Mouse (Mus musculus): ENCODE data around the gene Tmem221. TPM values are rescaled to one million over a fixed set of nuclear protein-coding genes. Genes with fewer than 3 reads are reported as not detected.

Gene Tmem221
- polyA plus RNA-seq, 1 experiment from 2014 or later: 0.53 TPM

- Histone ChIP-seq H3K27ac (no peak overlapping the region), H3K9me3 (replicated peaks) (peaks cover 8% of the 10 kb centered on the region; the same call in 1 of the 2 replicates), H3K4me1 (replicated peaks) (peaks cover 42% of the 10 kb centered on the region), H3K9ac (no peak overlapping the region), H3K36me3 (no peaks in the 10 kb centered on the region), H3K4me3 (replicated peaks) (no peak overlapping the region), H3K4me2 (no peak overlapping the region), H3K27me3 (peaks cover 46% of the 10 kb centered on the region)
- WGBS (ENCODE audit: insufficient replicate concordance): 74% methylated on average over 4 of the region's 4 CpGs
- no peak for DNase-seq
- no peak for ATAC-seq (ENCODE audit: low read depth)
These were observed 5.3 kb upstream of the Tmem221 start for GRCm38 (mm10) chr8:71563992-71564391.

GRCm38 (mm10) chr8:71562751-71563150, 4.1 kb upstream of the Tmem221 start:
- H3K4me3 ChIP-seq (replicated peaks): peak overlapping the region; percentile 25; the same call in 1 of the 2 replicates
- peaks cover 46% of the 10 kb centered on the region for H3K27me3 ChIP-seq
- no peak for ATAC-seq (ENCODE audit: low read depth)

GRCm38 (mm10) chr8:71561401-71561800, 2.7 kb upstream of the Tmem221 start:
- peaks cover 8% of the 10 kb centered on the region; the same call in 1 of the 2 replicates for H3K9me3 ChIP-seq (replicated peaks)
- peaks cover 48% of the 10 kb centered on the region for H3K4me1 ChIP-seq (replicated peaks)
- DNase-seq: no peak
- 4% methylated on average over 15 of the region's 15 CpGs for WGBS (ENCODE audit: insufficient replicate concordance)
- peaks cover 54% of the 10 kb centered on the region for H3K27me3 ChIP-seq
- no peaks in the 10 kb centered on the region for H3K36me3 ChIP-seq
- no peak overlapping the region for H3K9ac ChIP-seq
- H3K4me3 ChIP-seq (replicated peaks): no peak overlapping the region
- H3K27ac ChIP-seq: no peak overlapping the region
- no peak overlapping the region; the same call in 1 of the 2 replicates for H3K4me2 ChIP-seq
- ATAC-seq (ENCODE audit: low read depth): no peak

More at GRCm38 (mm10) chr8:71562751-71563150, 4.1 kb upstream of the Tmem221 start:
- Histone ChIP-seq H3K4me1 (replicated peaks) (peaks cover 48% of the 10 kb centered on the region), H3K9ac (0 out of 2 replicates have a peak overlapping the region, but pooled peaks have one; percentile 33), H3K4me2 (peak overlapping the region; percentile 60), H3K9me3 (replicated peaks) (peaks cover 8% of the 10 kb centered on the region; the same call in 1 of the 2 replicates), H3K36me3 (no peaks in the 10 kb centered on the region), H3K27ac (no peak overlapping the region)
- 1% methylated on average over 33 of the region's 33 CpGs for WGBS (ENCODE audit: insufficient replicate concordance)
- DNase-seq: peak; percentile 54

GRCm38 (mm10) chr8:71560765-71561164, 2.1 kb upstream of the Tmem221 start:
- Histone ChIP-seq H3K27me3 (peaks cover 54% of the 10 kb centered on the region), H3K4me1 (replicated peaks) (peaks cover 48% of the 10 kb centered on the region), H3K27ac (no peak overlapping the region), H3K36me3 (no peaks in the 10 kb centered on the region), H3K9ac (no peak overlapping the region), H3K4me3 (replicated peaks) (no peak overlapping the region), H3K4me2 (no peak overlapping the region), H3K9me3 (replicated peaks) (peaks cover 8% of the 10 kb centered on the region; the same call in 1 of the 2 replicates)
- ATAC-seq (ENCODE audit: low read depth) (no peak), DNase-seq (no peak)
- 85% methylated on average over 5 of the region's 5 CpGs for WGBS (ENCODE audit: insufficient replicate concordance)

GRCm38 (mm10) chr8:71560071-71560470, 1.4 kb upstream of the Tmem221 start:
- Histone ChIP-seq H3K27me3 (peaks cover 54% of the 10 kb centered on the region), H3K27ac (peak overlapping the region; percentile 62), H3K9ac (peak overlapping the region; percentile 60; the same call in 1 of the 2 replicates), H3K9me3 (replicated peaks) (peaks cover 8% of the 10 kb centered on the region; the same call in 1 of the 2 replicates), H3K36me3 (no peaks in the 10 kb centered on the region), H3K4me1 (replicated peaks) (peaks cover 52% of the 10 kb centered on the region), H3K4me3 (replicated peaks) (0 out of 2 replicates have a peak overlapping the region, but pooled peaks have one; percentile 66), H3K4me2 (peak overlapping the region; percentile 96)
- peak; percentile 52 for ATAC-seq (ENCODE audit: low read depth)
- 28% methylated on average over 3 of the region's 3 CpGs for WGBS (ENCODE audit: insufficient replicate concordance)
- DNase-seq: no peak

- H3K4me3 ChIP-seq (replicated peaks): peak overlapping the region; percentile 66
- ATAC-seq (ENCODE audit: low read depth) (peak; percentile 73), DNase-seq (peak; percentile 77)
- H3K27ac ChIP-seq: peak overlapping the region; percentile 62
- peaks cover 62% of the 10 kb centered on the region for H3K4me1 ChIP-seq (replicated peaks)
- peak overlapping the region; percentile 69 for H3K9ac ChIP-seq
- H3K9me3 ChIP-seq (replicated peaks): peaks cover 4% of the 10 kb centered on the region; the same call in 1 of the 2 replicates
- 2% methylated on average over 24 of the region's 24 CpGs for WGBS (ENCODE audit: insufficient replicate concordance)
- H3K27me3 ChIP-seq: peaks cover 54% of the 10 kb centered on the region
- H3K4me2 ChIP-seq: peak overlapping the region; percentile 96
- H3K36me3 ChIP-seq: no peaks in the 10 kb centered on the region
These were observed 453 bp upstream of the Tmem221 start for GRCm38 (mm10) chr8:71558958-71559690.

GRCm38 (mm10) chr8:71554644-71555043, 4.0 kb downstream of the Tmem221 start:
- Histone ChIP-seq H3K9me3 (replicated peaks) (no peaks in the 10 kb centered on the region), H3K4me3 (replicated peaks) (no peak overlapping the region), H3K27ac (peak overlapping the region; percentile 34; the same call in 1 of the 2 replicates), H3K4me2 (no peak overlapping the region), H3K27me3 (peaks cover 32% of the 10 kb centered on the region), H3K9ac (no peak overlapping the region; the same call in 1 of the 2 replicates), H3K4me1 (replicated peaks) (peaks cover 35% of the 10 kb centered on the region), H3K36me3 (no peaks in the 10 kb centered on the region)
- ATAC-seq (ENCODE audit: low read depth) (no peak), DNase-seq (no peak)
- WGBS (ENCODE audit: insufficient replicate concordance): 65% methylated on average over 2 of the region's 2 CpGs

- WGBS (ENCODE audit: insufficient replicate concordance): 57% methylated on average over 6 of the region's 6 CpGs
- ATAC-seq (ENCODE audit: low read depth) (no peak), DNase-seq (no peak)
- no peak overlapping the region for H3K4me2 ChIP-seq
- H3K27me3 ChIP-seq: peaks cover 26% of the 10 kb centered on the region
- H3K4me3 ChIP-seq (replicated peaks): no peak overlapping the region
- no peaks in the 10 kb centered on the region for H3K36me3 ChIP-seq
- H3K9ac ChIP-seq: no peak overlapping the region
- no peak overlapping the region for H3K27ac ChIP-seq
- H3K9me3 ChIP-seq (replicated peaks): no peaks in the 10 kb centered on the region
- H3K4me1 ChIP-seq (replicated peaks): peaks cover 29% of the 10 kb centered on the region
These were observed 4.7 kb downstream of the Tmem221 start for GRCm38 (mm10) chr8:71554001-71554400.

GRCm38 (mm10) chr8:71552770-71553169, 5.9 kb downstream of the Tmem221 start:
- no peak overlapping the region for H3K9ac ChIP-seq
- no peak for ATAC-seq (ENCODE audit: low read depth)
- WGBS (ENCODE audit: insufficient replicate concordance): 65% methylated on average over 6 of the region's 6 CpGs
- no peak overlapping the region for H3K27ac ChIP-seq
- no peak overlapping the region for H3K4me2 ChIP-seq
- H3K4me3 ChIP-seq (replicated peaks): no peak overlapping the region
- peaks cover 9% of the 10 kb centered on the region; the same call in 1 of the 2 replicates for H3K36me3 ChIP-seq
- peaks cover 14% of the 10 kb centered on the region for H3K27me3 ChIP-seq
- H3K9me3 ChIP-seq (replicated peaks): no peaks in the 10 kb centered on the region
- H3K4me1 ChIP-seq (replicated peaks): peaks cover 20% of the 10 kb centered on the region
- DNase-seq: no peak

- no peak overlapping the region for H3K9ac ChIP-seq
- DNase-seq (no peak), ATAC-seq (ENCODE audit: low read depth) (no peak)
- no peaks in the 10 kb centered on the region for H3K9me3 ChIP-seq (replicated peaks)
- H3K36me3 ChIP-seq: peaks cover 24% of the 10 kb centered on the region; the same call in 1 of the 2 replicates
- peaks cover 20% of the 10 kb centered on the region for H3K4me1 ChIP-seq (replicated peaks)
- H3K4me2 ChIP-seq: no peak overlapping the region
- H3K4me3 ChIP-seq (replicated peaks): no peak overlapping the region
- no peak overlapping the region for H3K27ac ChIP-seq
- no peaks in the 10 kb centered on the region for H3K27me3 ChIP-seq
- WGBS (ENCODE audit: insufficient replicate concordance): 65% methylated on average over 7 of the region's 7 CpGs
These were observed 7.9 kb downstream of the Tmem221 start for GRCm38 (mm10) chr8:71550754-71551153.

GRCm38 (mm10) chr8:71547590-71547989, 11.1 kb downstream of the Tmem221 start:
- Histone ChIP-seq H3K9me3 (replicated peaks) (no peaks in the 10 kb centered on the region), H3K27me3 (no peaks in the 10 kb centered on the region), H3K4me1 (replicated peaks) (peaks cover 11% of the 10 kb centered on the region), H3K4me2 (no peak overlapping the region), H3K27ac (no peak overlapping the region), H3K9ac (no peak overlapping the region), H3K4me3 (replicated peaks) (no peak overlapping the region), H3K36me3 (peaks cover 28% of the 10 kb centered on the region)
- WGBS (ENCODE audit: insufficient replicate concordance): 68% methylated on average over 7 of the region's 7 CpGs
- no peak for DNase-seq
- ATAC-seq (ENCODE audit: low read depth): no peak
